Mouse (Mus musculus) forelimb bud, embryonic 11.5 days (tissue): ENCODE results near the gene Mul1.
A peak's percentile ranks its signal among the peaks of the same experiment; 100 is the strongest.
"Not testable (repeated sequence)": the region's sequence is repeated elsewhere in the genome, so short reads cannot be mapped to it uniquely, and the experiment has no call there.

Experiments used
- DNase-seq: peaks from one replicate; pipeline ENCODE4 v3.0.0-alpha.2; 2012; ENCODE audit warnings: low read depth, low spot score

Mul1 gene

GRCm38 (mm10) chr4:138434347-138435316, at the start of gene Mul1:
Gene Mul1, plus strand, starts transcription at chr4:138434671.
- DNase-seq = peak; percentile 95

GRCm38 (mm10) chr4:138393703-138394102, 40.8 kb upstream of the Mul1 start:
- DNase-seq = no peak

- DNase-seq = no peak
Measured at GRCm38 (mm10) chr4:138395087-138395970, 39.1 kb upstream of the Mul1 start.

- DNase-seq = no peak
Measured at GRCm38 (mm10) chr4:138395971-138396645, 38.4 kb upstream of the Mul1 start, which contains the start of gene Fam43b. Gene Fam43b, minus strand, starts transcription at chr4:138396528.

- DNase-seq = no peak
Measured at GRCm38 (mm10) chr4:138396711-138397110, 37.8 kb upstream of the Mul1 start.

- DNase-seq = no peak
Measured at GRCm38 (mm10) chr4:138404806-138405205, 29.7 kb upstream of the Mul1 start.

GRCm38 (mm10) chr4:138407479-138408194, 26.8 kb upstream of the Mul1 start:
- no peak for DNase-seq

- DNase-seq = no peak
Measured at GRCm38 (mm10) chr4:138411011-138411410, 23.5 kb upstream of the Mul1 start.

GRCm38 (mm10) chr4:138411504-138412121, 22.9 kb upstream of the Mul1 start:
- no peak for DNase-seq

GRCm38 (mm10) chr4:138414725-138415124, 19.7 kb upstream of the Mul1 start:
- no peak for DNase-seq

GRCm38 (mm10) chr4:138415991-138416390, 18.5 kb upstream of the Mul1 start:
- DNase-seq = no peak

GRCm38 (mm10) chr4:138416414-138416813, 18.1 kb upstream of the Mul1 start:
- no peak for DNase-seq

- DNase-seq = no peak
Measured at GRCm38 (mm10) chr4:138417882-138418281, 16.6 kb upstream of the Mul1 start.

GRCm38 (mm10) chr4:138418340-138418957, 16.0 kb upstream of the Mul1 start:
- no peak for DNase-seq

- DNase-seq = no peak
Measured at GRCm38 (mm10) chr4:138425028-138425427, 9.4 kb upstream of the Mul1 start.

GRCm38 (mm10) chr4:138425604-138426003, 8.9 kb upstream of the Mul1 start:
- DNase-seq = not testable (repeated sequence)

GRCm38 (mm10) chr4:138426778-138427705, 7.4 kb upstream of the Mul1 start:
- peak; percentile 69 for DNase-seq

- peak; percentile 36 for DNase-seq
Measured at GRCm38 (mm10) chr4:138429778-138430177, 4.7 kb upstream of the Mul1 start.

GRCm38 (mm10) chr4:138431340-138431739, 3.1 kb upstream of the Mul1 start:
- peak; percentile 37 for DNase-seq
